Mouse (Mus musculus) adrenal gland, postnatal 14 days (tissue): ENCODE data around the gene Trio. TPM values are rescaled to one million over a fixed set of nuclear protein-coding genes. Genes with fewer than 3 reads are reported as not detected.

Source experiments
- DNase-seq: peaks from one replicate; pipeline ENCODE4 v3.0.0; 2021; ENCODE audit warnings: mixed read lengths
- total RNA-seq: library from RNA; stranded (reverse); gene quantifications from 2 replicates; pipeline ENCODE4 v1.2.3, GENCODE M21; 2021

Gene Trio
- total RNA-seq, 1 experiment from 2014 or later, result 59.0 TPM

GRCm38 (mm10) chr15:27795942-27796867, 229.4 kb downstream of the Trio start:
- peak; percentile 24 for DNase-seq

- no peak for DNase-seq
Measured at GRCm38 (mm10) chr15:27793284-27793683, 232.4 kb downstream of the Trio start.

GRCm38 (mm10) chr15:27792473-27792872, 233.2 kb downstream of the Trio start:
- DNase-seq, result no peak

- DNase-seq, result peak; percentile 46
Measured at GRCm38 (mm10) chr15:27791141-27791540, 234.5 kb downstream of the Trio start.

GRCm38 (mm10) chr15:27790699-27791098, 234.9 kb downstream of the Trio start:
- DNase-seq, result no peak

GRCm38 (mm10) chr15:27789325-27789724, 236.3 kb downstream of the Trio start:
- no peak for DNase-seq

GRCm38 (mm10) chr15:27788122-27788759, 237.4 kb downstream of the Trio start:
- DNase-seq, result no peak

- DNase-seq, result no peak
Measured at GRCm38 (mm10) chr15:27787151-27787550, 238.5 kb downstream of the Trio start.

- peak; percentile 30 for DNase-seq
Measured at GRCm38 (mm10) chr15:27786418-27786817, 239.2 kb downstream of the Trio start.

- peak; percentile 58 for DNase-seq
Measured at GRCm38 (mm10) chr15:27785280-27786001, 240.2 kb downstream of the Trio start.

GRCm38 (mm10) chr15:27784126-27784563, 241.5 kb downstream of the Trio start:
- DNase-seq, result peak; percentile 75

- peak; percentile 61 for DNase-seq
Measured at GRCm38 (mm10) chr15:27783541-27784125, 242.0 kb downstream of the Trio start.

- no peak for DNase-seq
Measured at GRCm38 (mm10) chr15:27783092-27783491, 242.6 kb downstream of the Trio start.

- peak; percentile 38 for DNase-seq
Measured at GRCm38 (mm10) chr15:27782383-27783036, 243.1 kb downstream of the Trio start.

GRCm38 (mm10) chr15:27779827-27780226, 245.8 kb downstream of the Trio start:
- DNase-seq, result no peak

GRCm38 (mm10) chr15:27779398-27779797, 246.2 kb downstream of the Trio start:
- no peak for DNase-seq

GRCm38 (mm10) chr15:27778256-27778655, 247.4 kb downstream of the Trio start:
- no peak for DNase-seq

- DNase-seq, result no peak
Measured at GRCm38 (mm10) chr15:27777455-27778190, 248.0 kb downstream of the Trio start.

- no peak for DNase-seq
Measured at GRCm38 (mm10) chr15:27774481-27774880, 251.2 kb downstream of the Trio start.

GRCm38 (mm10) chr15:27772125-27772627, 253.5 kb downstream of the Trio start:
- DNase-seq, result no peak

GRCm38 (mm10) chr15:27771581-27771980, 254.1 kb downstream of the Trio start:
- DNase-seq, result peak; percentile 73
